Mouse (Mus musculus) CD4-positive helper T cell, adult 2 months (primary cell): Measurements from ENCODE around the gene Plscr3.

Experiments used
- DNase-seq: peaks from one replicate; pipeline ENCODE4 v3.0.0-alpha.2; 2012; ENCODE audit warnings: low read depth, missing footprints, low spot score

Gene Plscr3

GRCm38 (mm10) chr11:69846198-69846680 is at the start of gene Plscr3:
Gene Plscr3 (plus strand): TSS chr11:69846376.
- peak; percentile 88 for DNase-seq

DNA sequence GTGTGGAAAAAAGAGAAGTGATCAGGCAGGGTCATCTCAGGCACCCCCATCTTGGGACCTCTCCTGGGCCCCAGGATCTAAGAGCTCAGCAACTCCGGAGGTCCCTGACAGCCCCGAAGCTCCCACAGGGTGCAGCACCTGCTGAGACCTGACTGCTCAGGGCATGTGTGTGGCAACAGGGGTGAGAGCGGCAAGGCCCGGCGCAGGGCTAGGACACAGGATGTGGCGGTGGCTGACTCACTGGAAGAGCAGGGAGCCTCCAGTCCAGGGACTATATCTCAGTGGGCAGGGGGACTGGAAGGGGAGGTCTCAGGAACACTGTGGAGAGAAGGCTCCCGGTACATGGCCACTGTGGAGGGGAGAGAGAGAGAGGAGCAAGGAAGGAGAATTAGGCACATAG is 48.3 kb upstream of the Plscr3 start:
- no peak for DNase-seq

GRCm38 (mm10) chr11:69799394-69800137 is 46.6 kb upstream of the Plscr3 start:
- DNase-seq = no peak

DNA sequence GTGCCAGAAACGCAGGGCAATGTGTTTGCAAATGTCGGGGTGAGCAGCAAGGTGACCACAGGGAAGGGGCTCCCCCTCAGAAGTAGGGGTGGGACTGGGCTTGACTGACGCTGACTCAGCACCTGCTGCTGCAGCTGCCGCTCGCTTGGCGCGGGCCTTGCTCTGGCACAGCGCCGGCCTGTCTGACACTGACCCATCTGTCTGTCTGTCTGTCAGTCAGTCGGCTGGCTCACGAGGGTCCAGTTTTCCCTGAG is 46.1 kb upstream of the Plscr3 start:
- no peak for DNase-seq

- DNase-seq = no peak
These were observed 45.6 kb upstream of the Plscr3 start for GRCm38 (mm10) chr11:69800392-69801197.

GRCm38 (mm10) chr11:69801379-69801977 is 44.7 kb upstream of the Plscr3 start, which contains the start of gene Fgf11:
Gene Fgf11 (minus strand): TSS chr11:69801857.
- no peak for DNase-seq

DNA sequence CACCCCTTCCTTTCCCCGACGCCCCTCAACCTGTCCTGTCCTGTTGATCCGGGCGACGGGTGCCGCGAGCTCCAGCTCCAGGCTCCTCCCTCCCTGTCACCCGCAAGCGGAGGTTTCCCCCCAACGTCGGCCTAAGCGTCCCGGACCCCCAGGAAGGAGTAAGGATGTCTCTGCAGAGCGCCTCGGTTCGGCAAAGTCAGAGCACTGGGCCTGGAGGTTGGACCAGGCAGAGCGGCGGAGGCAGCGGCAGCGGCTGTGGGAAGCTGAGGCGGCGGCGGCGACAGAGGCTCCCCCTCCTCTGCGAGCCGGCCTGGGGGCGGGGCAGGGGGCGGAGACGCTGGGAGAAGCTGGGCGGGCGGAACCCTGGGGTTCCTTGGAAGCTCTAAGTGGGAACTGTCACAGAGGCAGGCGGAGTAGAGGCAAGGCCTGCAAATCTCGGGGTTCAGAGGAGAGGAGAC is 43.5 kb upstream of the Plscr3 start:
- DNase-seq = peak; percentile 73

DNA sequence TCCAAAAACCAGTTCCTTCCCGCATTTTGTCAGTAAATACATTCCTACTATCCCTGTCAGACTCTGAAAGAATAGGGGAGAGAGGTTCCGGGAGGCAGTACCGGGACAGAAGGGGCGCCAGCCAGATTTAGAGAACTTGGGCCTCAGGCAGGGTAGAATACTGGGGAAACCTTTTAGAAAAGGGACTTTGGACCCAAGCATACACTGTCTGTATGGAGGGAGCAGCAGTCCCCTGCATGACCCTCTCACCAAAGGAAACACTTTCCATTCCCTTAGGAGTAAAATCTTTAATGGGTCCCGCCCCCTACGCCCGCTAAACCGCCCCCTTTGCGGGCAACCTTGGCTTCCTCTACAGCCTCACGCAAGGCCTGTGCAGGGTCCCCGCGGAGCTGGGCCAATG is 42.8 kb upstream of the Plscr3 start:
- DNase-seq = no peak

DNA sequence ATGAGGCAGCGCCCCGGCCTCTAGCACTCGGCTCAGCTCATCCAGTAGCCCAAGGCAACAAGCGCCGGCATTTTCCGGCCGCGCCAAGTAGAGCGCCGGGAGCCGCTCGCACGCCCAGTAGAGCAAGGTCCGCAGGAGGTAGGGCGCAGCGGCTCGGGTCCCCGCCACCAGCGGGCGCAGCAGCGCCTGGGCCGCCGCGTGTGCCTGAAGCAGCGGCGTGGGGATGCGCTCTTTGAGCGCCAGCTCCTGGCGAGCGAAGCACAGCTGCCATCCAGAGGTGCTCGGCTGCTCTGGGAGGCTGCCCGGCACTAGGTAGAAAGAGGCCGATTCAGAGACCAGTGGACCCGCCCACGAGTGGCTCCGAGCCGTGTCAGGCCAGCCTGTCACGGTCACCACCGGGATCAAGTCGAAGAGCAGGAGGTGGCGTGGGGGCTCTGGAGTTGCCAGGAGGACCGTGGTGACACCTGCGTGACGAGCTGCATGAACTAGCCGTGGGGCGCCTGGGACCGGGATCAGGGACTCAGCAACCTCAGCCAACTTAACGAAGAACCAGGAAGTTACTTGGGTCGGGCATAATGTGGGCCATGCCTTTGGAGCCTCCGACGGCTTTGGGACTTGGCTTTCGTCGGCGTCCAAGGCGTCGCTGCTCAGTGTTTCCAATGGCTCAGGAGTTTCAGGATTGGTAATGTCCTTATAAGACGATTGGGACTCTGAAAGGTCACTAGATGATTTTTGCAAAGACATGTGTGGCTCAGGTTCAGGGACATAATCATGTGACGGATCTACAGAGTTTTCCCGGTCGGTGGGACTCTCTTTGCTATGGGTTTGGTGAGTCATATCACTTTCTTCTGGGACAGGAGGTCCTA is 42.2 kb upstream of the Plscr3 start:
- peak; percentile 80 for DNase-seq

DNA sequence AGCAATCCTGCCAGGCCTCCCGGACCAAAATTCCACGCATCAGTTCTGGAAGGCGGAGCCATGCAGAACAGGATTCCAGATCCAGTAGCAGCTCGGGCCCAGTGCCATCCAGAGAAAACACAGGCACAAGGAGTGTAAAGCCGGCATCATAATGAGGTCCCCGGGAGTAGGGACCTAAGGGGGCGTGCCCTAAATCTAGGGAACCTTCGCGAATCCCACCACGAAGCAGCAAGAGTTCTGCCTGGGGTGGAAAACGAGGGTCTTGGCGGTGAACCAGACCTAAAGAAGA is 41.6 kb upstream of the Plscr3 start:
- no peak for DNase-seq

- DNase-seq = no peak
These were observed 40.9 kb upstream of the Plscr3 start, which contains the start of gene Tmem102 for GRCm38 (mm10) chr11:69804972-69805909. Gene Tmem102 (minus strand): TSS chr11:69805624.

DNA sequence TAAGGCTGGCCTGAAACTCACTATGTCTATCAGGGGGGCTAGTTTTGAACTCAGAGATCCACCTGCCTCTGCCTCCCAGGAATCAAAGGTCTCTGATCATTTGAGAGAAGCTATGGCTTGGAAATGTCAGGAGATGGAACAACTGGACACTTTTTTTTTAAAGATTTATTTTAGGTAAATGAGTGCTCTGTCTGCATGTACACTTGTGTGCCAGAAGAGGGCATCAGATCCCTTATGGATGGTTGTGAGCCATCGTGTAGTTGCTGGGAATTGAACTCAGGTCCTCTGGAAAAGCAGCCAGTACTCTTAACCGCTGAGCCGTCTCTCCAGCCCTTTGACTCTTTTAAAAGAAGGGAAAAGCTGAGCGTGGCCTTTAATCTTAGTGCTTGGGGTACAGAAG is 39.8 kb upstream of the Plscr3 start:
- DNase-seq = no peak

- no peak for DNase-seq
These were observed 38.5 kb upstream of the Plscr3 start for GRCm38 (mm10) chr11:69807641-69808040.

DNA sequence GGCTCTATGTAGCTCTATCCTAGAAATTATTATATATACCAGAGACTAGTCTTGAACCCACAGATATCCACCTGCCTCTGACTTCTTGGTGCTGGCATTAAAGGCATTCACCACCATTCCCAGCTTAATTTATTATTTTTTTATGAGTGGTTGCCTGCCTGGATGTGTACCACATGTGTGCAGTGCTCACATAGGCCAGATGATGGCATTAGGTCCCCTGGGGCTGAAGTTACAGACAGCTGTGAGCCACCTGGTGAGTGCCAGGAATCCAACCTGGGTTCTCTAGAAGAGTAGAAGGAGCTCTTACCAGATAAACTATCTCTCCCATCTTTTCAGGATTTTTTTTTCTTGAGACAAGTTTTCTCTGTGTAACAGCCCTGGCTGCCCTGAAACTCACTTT is 35.9 kb upstream of the Plscr3 start:
- no peak for DNase-seq

GRCm38 (mm10) chr11:69815155-69815554 is 31.0 kb upstream of the Plscr3 start, which contains the start of gene Gm39566:
Gene Gm39566 (minus strand): TSS chr11:69815298.
- no peak for DNase-seq

- no peak for DNase-seq
These were observed 29.7 kb upstream of the Plscr3 start for GRCm38 (mm10) chr11:69816520-69816919.

DNA sequence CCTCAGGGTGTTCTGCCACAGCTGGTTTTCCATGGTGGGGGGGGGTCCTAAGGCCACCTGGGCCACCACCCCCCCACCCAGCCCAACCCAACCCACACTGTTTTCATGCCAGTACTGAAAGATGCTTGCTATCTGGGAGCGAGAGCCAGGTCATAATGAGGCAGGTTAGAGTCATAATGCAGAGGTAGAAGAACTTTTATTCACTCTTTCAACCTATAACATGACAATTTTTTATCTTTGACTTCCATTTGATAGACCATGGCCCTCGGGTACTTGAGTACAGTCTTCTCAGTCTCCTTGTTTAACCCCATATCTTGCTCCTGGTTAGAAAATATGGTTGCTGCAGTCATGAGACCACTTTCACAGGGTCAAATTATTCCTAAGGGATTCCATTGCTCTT is 27.8 kb upstream of the Plscr3 start, which contains the start of gene Spem2:
TSS of gene Spem2 (minus strand) at position 101 of the 400 bp plus-strand sequence.
- DNase-seq = no peak

DNA sequence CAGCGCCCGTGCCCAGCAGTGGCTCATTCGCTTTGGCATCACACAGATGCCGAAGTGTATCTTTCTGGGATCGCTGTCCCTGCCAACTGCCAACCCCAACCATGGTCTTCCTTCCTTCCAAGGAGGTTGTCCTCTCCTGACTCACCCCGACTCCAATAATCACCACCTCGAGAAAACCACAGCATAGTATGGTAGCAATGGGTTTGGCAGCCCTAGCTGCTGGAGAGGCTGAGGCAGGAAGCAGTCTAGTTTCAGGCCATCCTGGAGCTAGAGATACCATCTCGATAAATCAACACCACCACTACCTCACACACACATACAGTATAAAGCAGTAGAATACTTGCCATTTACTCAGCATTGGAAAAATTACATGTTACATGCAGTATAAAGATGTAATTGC is 27.3 kb upstream of the Plscr3 start:
- DNase-seq = no peak

GRCm38 (mm10) chr11:69822080-69822479 is 24.1 kb upstream of the Plscr3 start, which contains the start of gene Spem1:
Gene Spem1 (minus strand): TSS chr11:69822180.
- no peak for DNase-seq

DNA sequence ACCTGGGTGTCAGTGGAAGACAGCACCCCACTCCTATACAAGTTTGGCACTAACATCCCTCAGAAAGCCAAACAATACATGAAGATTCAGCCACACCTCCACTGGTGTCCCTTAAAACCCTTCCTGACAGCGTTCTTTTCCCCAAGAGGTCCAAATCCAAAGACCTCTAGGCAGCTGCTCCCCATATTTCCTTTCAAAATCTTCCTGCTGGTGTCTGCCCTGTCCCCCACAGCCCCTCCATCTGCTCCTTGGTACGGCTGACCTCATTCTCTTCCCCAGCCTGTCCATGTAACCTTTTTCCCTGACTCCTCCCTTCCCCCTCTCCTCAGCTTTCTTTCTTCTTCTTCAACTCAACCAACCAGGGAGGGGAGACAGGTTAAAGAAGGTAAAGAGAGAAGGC is 22.7 kb upstream of the Plscr3 start:
- no peak for DNase-seq
